Comparison of ENCODE assay signal across 8 mouse cellular contexts in genomic region chr14:118924673-118925615, GRCm38 (mm10). TPM values are rescaled to one million over a fixed set of nuclear protein-coding genes. Genes with fewer than 3 reads are reported as not detected.
DNase-seq lines count a peak whose midpoint lies in the region; ATAC-seq and TF ChIP-seq lines count a peak whose summit lies in the region.

TSS of gene Dzip1 (minus strand) at chr14:118925460.

- ATAC-seq in embryonic facial prominence, embryonic 11.5 days (replicated peaks; ENCODE audit: insufficient number of reproducible peaks, low FRiP score, low TSS enrichment, low read depth) = peak; percentile 89
- ATAC-seq in limb, embryonic 13.5 days (ENCODE audit: low FRiP score, low read depth) = peak; percentile 97
- peak; percentile 95 for ATAC-seq in midbrain, embryonic 15.5 days (replicated peaks)
- ATAC-seq in stomach, postnatal 0 days (ENCODE audit: low FRiP score, low TSS enrichment) = peak; percentile 85

- no peaks in the 10 kb centered on the region for H3K9me3 ChIP-seq in embryonic facial prominence, embryonic 11.5 days (replicated peaks; ENCODE audit: control insufficient read depth, low read length)
- H3K9me3 ChIP-seq in limb, embryonic 13.5 days = no peaks in the 10 kb centered on the region
- no peaks in the 10 kb centered on the region for H3K9me3 ChIP-seq in midbrain, embryonic 15.5 days
- no peaks in the 10 kb centered on the region for H3K9me3 ChIP-seq in stomach, postnatal 0 days (ENCODE audit: control insufficient read depth, low read length)

- peak within 1 kb of the TSS; percentile 87 for H3K4me2 ChIP-seq in embryonic facial prominence, embryonic 11.5 days (ENCODE audit: low read depth, low read length)
- peak within 1 kb of the TSS; percentile 90 for H3K4me2 ChIP-seq in limb, embryonic 13.5 days (replicated peaks)
- peak within 1 kb of the TSS; percentile 77 for H3K4me2 ChIP-seq in midbrain, embryonic 15.5 days
- peak within 1 kb of the TSS; percentile 82 for H3K4me2 ChIP-seq in stomach, postnatal 0 days (replicated peaks; ENCODE audit: low read depth)

- TF ChIP-seq CTCF in heart, adult 2 months (IDR thresholded peaks at IDR 0.05) = no peak
- TF ChIP-seq CTCF in kidney, adult 2 months (conservative IDR thresholded peaks at IDR 0.05; ENCODE audit: insufficient read depth, insufficient read length, low read depth, low read length) = no peak
- peak; percentile 28; the same call in 1 of the 2 replicates for TF ChIP-seq CTCF in stomach, postnatal 0 days (IDR thresholded peaks at IDR 0.05; ENCODE audit: low read depth)

- H3K27ac ChIP-seq in embryonic facial prominence, embryonic 11.5 days (replicated peaks; ENCODE audit: low read depth, low read length) = peak within 1 kb of the TSS; percentile 83
- peak within 1 kb of the TSS; percentile 40 for H3K27ac ChIP-seq in heart, adult 2 months
- H3K27ac ChIP-seq in kidney, adult 2 months (ENCODE audit: insufficient read depth, low read depth, low read length) = no peak within 1 kb of the TSS
- peak within 1 kb of the TSS; percentile 93 for H3K27ac ChIP-seq in limb, embryonic 13.5 days
- H3K27ac ChIP-seq in midbrain, embryonic 15.5 days = peak within 1 kb of the TSS; percentile 89
- H3K27ac ChIP-seq in stomach, postnatal 0 days (replicated peaks) = peak within 1 kb of the TSS; percentile 49; the same call in 1 of the 2 replicates

- no peaks in the 10 kb centered on the region for H3K79me2 ChIP-seq in heart, adult 2 months (replicated peaks; ENCODE audit: control insufficient read depth, insufficient read depth, low read length)

- H3K27me3 ChIP-seq in embryonic facial prominence, embryonic 11.5 days (ENCODE audit: control insufficient read depth, insufficient read depth, low read length) = no peaks in the 10 kb centered on the region
- H3K27me3 ChIP-seq in heart, adult 2 months (ENCODE audit: control insufficient read depth, insufficient read depth, low read length) = peaks cover 3% of the 10 kb centered on the region; the same call in 1 of the 2 replicates
- no peaks in the 10 kb centered on the region; the same call in 1 of the 2 replicates for H3K27me3 ChIP-seq in kidney, adult 2 months (replicated peaks; ENCODE audit: control insufficient read depth, insufficient read depth, low read length)
- H3K27me3 ChIP-seq in limb, embryonic 13.5 days = peaks cover 13% of the 10 kb centered on the region
- no peaks in the 10 kb centered on the region for H3K27me3 ChIP-seq in midbrain, embryonic 15.5 days (replicated peaks)
- no peaks in the 10 kb centered on the region for H3K27me3 ChIP-seq in stomach, postnatal 0 days (ENCODE audit: control insufficient read depth, insufficient read depth, low read length)

- no peaks in the 10 kb centered on the region for H3K36me3 ChIP-seq in embryonic facial prominence, embryonic 11.5 days (replicated peaks; ENCODE audit: control insufficient read depth, insufficient read depth, low read depth, low read length)
- no peaks in the 10 kb centered on the region for H3K36me3 ChIP-seq in heart, adult 2 months (ENCODE audit: control insufficient read depth, insufficient read depth, low read length)
- no peaks in the 10 kb centered on the region for H3K36me3 ChIP-seq in kidney, adult 2 months (ENCODE audit: control insufficient read depth, insufficient read depth, low read length)
- peaks cover 21% of the 10 kb centered on the region for H3K36me3 ChIP-seq in limb, embryonic 13.5 days
- no peaks in the 10 kb centered on the region for H3K36me3 ChIP-seq in midbrain, embryonic 15.5 days (replicated peaks)
- no peaks in the 10 kb centered on the region for H3K36me3 ChIP-seq in stomach, postnatal 0 days (ENCODE audit: control insufficient read depth, insufficient read depth, low read length)

- H3K4me1 ChIP-seq in embryonic facial prominence, embryonic 11.5 days (ENCODE audit: control insufficient read depth, insufficient read depth, low read length) = peaks cover 6% of the 10 kb centered on the region
- no peaks in the 10 kb centered on the region; the same call in 1 of the 2 replicates for H3K4me1 ChIP-seq in heart, adult 2 months (ENCODE audit: control insufficient read depth, insufficient read depth, low read length)
- peaks cover 4% of the 10 kb centered on the region for H3K4me1 ChIP-seq in kidney, adult 2 months (ENCODE audit: control insufficient read depth, insufficient read depth, low read length)
- H3K4me1 ChIP-seq in limb, embryonic 13.5 days = peaks cover 43% of the 10 kb centered on the region
- peaks cover 51% of the 10 kb centered on the region for H3K4me1 ChIP-seq in midbrain, embryonic 15.5 days
- peaks cover 6% of the 10 kb centered on the region for H3K4me1 ChIP-seq in stomach, postnatal 0 days (replicated peaks; ENCODE audit: control insufficient read depth, insufficient read depth)

- peak within 1 kb of the TSS; percentile 83 for H3K9ac ChIP-seq in embryonic facial prominence, embryonic 11.5 days (replicated peaks; ENCODE audit: low read length)
- H3K9ac ChIP-seq in heart, adult 2 months (ENCODE audit: low read depth, low read length) = peak within 1 kb of the TSS; percentile 67
- peak within 1 kb of the TSS; percentile 88 for H3K9ac ChIP-seq in limb, embryonic 13.5 days
- peak within 1 kb of the TSS; percentile 91 for H3K9ac ChIP-seq in midbrain, embryonic 15.5 days
- peak within 1 kb of the TSS; percentile 60 for H3K9ac ChIP-seq in stomach, postnatal 0 days (ENCODE audit: low read length)

- H3K4me3 ChIP-seq in embryonic facial prominence, embryonic 11.5 days (ENCODE audit: low read depth, low read length) = peak within 1 kb of the TSS; percentile 59
- peak within 1 kb of the TSS; percentile 57 for H3K4me3 ChIP-seq in heart, adult 2 months
- peak within 1 kb of the TSS; percentile 67 for H3K4me3 ChIP-seq in kidney, adult 2 months (ENCODE audit: insufficient read depth, low read depth, low read length)
- peak within 1 kb of the TSS; percentile 75 for H3K4me3 ChIP-seq in limb, embryonic 13.5 days
- peak within 1 kb of the TSS; percentile 66 for H3K4me3 ChIP-seq in midbrain, embryonic 15.5 days
- H3K4me3 ChIP-seq in stomach, postnatal 0 days (ENCODE audit: low read depth, low read length) = peak within 1 kb of the TSS; percentile 53

- TF ChIP-seq POLR2A in heart, adult 2 months (IDR thresholded peaks at IDR 0.05; ENCODE audit: insufficient read depth, low read depth, low read length) = no peak
- TF ChIP-seq POLR2A in kidney, adult 2 months (IDR thresholded peaks at IDR 0.05; ENCODE audit: low read depth, low read length) = no peak

- no peak for TF ChIP-seq EP300 in heart, adult 2 months (IDR thresholded peaks at IDR 0.05; ENCODE audit: insufficient read depth, low read depth, low read length)
- TF ChIP-seq EP300 in stomach, postnatal 0 days (optimal IDR thresholded peaks at IDR 0.05) = no peak

- DNase-seq in 3134 (ENCODE audit: extremely low read depth, insufficient read length, low spot score) = peak; percentile 70
- DNase-seq in adrenal gland, adult 8-10 months = peak; percentile 65
- DNase-seq in embryonic facial prominence, embryonic 11.5 days (ENCODE audit: low spot score) = peak; percentile 89
- DNase-seq in heart, adult 2 months = peak; percentile 67 to 77
- DNase-seq in kidney, adult 2 months = peak; percentile 70
- peak; percentile 65 for DNase-seq in stomach, postnatal 0 days (ENCODE audit: low spot score)

- WGBS in embryonic facial prominence, embryonic 11.5 days = 0% methylated on average over 49 of the region's 55 CpGs
- 5% methylated on average over 55 of the region's 55 CpGs for WGBS in heart, adult 2 months
- WGBS in kidney, adult 2 months = 4% methylated on average over 55 of the region's 55 CpGs
- under 1% methylated on average over 55 of the region's 55 CpGs for WGBS in limb, embryonic 13.5 days
- under 1% methylated on average over 55 of the region's 55 CpGs for WGBS in midbrain, embryonic 15.5 days
- WGBS in stomach, postnatal 0 days = 2% methylated on average over 54 of the region's 55 CpGs

- intact Hi-C loops in heart, adult 2 months (cut with DNase I) = no loop called here

RNA-seq across cellular contexts. Expression of gene Dzip1, which starts in this region (rescaled TPM):
- total RNA-seq in adrenal gland, adult 8-10 months (2022) = 10 to 100 TPM; 12.4 to 30.5 (median 21.7) TPM
- 35.9 and 40.9 TPM in 2 replicates for polyA plus RNA-seq in embryonic facial prominence, embryonic 11.5 days (2014; fragmentation: Nextera tagmentation; extraction: Ambion mirVana)
- 1 to 10 TPM; 1.9 to 2.8 TPM for total RNA-seq in heart, adult 2 months (2021)
- polyA plus RNA-seq in heart, adult 2 months (2012; rRNA removed) = 2.2 and 2.8 TPM in 2 replicates
- polyA plus RNA-seq in kidney, adult 2 months (2012; rRNA removed) = 5.7 and 6.0 TPM in 2 replicates
- polyA plus RNA-seq in limb, embryonic 13.5 days (2015; fragmentation: Nextera tagmentation; extraction: Ambion mirVana) = 31.5 and 31.9 TPM in 2 replicates
- polyA plus RNA-seq in midbrain, embryonic 15.5 days (2015; fragmentation: Nextera tagmentation; extraction: Ambion mirVana) = 88.1 and 88.6 TPM in 2 replicates
- polyA plus RNA-seq in stomach, postnatal 0 days (2015; fragmentation: Nextera tagmentation; extraction: Ambion mirVana) = 2.8 and 4.0 TPM in 2 replicates
